Mouse (Mus musculus): ENCODE results near the gene Gm21897.
"Not testable (repeated sequence)": the region's sequence is repeated elsewhere in the genome, so short reads cannot be mapped to it uniquely, and the experiment has no call there.

Gene Gm21897

DNA sequence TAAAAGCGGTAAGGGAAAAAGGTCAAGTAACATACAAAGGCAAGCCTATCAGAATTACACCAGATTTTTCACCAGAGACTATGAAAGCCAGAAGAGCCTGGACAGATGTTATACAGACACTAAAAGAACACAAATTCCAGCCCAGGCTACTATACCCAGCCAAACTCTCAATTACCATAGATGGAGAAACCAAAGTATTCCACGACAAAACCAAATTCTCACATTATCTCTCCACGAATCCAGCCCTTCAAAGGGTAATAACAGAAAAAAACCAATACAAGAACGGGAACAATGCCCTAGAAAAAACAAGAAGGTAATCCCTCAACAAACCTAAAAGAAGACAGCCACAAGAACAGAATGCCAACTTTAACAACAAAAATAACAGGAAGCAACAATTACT, at the start of gene Gm21897:
Gene Gm21897 (plus strand): TSS at position 301 of the 400 bp plus-strand sequence.
- DNase-seq: not testable (repeated sequence)

DNA sequence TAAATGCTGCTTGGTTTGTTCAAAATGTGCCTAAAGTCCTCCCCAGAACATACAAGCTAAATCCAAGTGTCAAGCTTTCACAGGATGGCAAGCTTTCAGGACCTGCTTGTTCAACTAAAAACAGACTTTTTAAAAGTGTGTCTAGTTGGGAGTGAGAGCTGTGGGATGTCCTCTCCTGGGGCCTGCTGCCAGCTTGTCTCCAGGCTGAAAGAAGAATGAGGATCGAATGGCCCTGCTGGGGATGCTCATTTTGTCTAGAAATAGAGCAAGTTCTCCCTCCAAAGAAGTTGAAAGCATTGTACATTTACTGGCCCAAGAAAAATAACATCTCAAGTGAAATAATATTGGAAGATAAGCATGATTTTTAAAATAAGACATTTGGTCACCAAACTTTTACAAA, 45.0 kb upstream of the Gm21897 start:
- DNase-seq: no peak

DNA sequence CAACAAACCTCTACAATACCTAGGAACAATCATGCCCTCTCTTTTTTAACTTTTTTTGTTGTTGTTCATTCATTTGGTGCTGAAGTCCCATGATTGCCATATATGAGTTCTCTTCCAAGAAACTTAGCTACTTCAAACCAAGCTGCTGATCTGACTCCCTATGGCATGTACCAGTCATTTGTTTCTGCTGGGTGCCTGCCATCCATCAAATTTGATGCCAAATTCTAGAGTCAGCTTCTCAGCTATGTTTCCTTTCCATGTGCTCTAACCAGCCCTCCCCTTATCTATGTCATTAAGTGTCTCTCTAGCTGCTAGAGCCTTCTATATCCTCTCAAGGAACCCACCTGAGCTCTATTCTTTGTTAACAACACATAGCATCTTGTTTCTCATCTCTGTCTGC, 39.8 kb upstream of the Gm21897 start:
- no peak for DNase-seq

DNA sequence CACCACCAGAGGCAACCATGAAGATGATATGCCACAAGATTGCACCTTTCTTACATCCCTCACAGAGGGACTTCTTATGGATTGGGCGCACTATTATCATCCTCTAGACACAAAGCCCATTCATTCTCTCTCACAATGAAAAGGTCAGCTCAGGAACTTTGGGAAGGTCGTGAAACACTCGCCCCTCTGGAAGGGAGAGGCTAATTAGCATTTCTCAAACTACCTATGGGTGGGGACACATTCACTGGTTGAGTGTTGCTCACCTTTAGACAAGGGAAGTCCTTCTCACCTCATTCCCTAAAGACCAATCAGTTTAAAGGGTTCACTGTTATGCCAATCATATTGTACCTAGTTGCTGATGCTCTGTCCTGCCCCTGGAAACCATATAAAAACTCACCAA, 24.2 kb upstream of the Gm21897 start:
- no peak for DNase-seq

DNA sequence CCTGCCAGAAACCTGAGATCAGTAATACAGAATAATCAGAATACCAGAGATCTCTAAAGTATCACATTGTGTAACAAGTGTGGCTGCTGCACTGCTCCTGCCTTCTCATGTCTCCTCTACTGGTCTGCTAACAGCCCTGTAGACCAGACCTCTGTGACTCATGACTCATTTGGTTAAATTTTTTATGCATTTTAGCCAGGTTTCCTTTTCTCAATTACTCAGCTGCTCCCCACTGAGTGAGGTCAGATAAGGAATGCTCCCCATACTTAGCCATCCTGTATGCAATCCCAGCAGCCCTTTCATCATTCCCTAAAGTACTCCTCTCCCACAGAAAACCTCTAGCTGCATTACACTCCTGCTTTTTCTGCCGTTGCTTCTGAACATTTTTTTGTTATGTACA, 23.0 kb upstream of the Gm21897 start:
- DNase-seq: no peak

DNA sequence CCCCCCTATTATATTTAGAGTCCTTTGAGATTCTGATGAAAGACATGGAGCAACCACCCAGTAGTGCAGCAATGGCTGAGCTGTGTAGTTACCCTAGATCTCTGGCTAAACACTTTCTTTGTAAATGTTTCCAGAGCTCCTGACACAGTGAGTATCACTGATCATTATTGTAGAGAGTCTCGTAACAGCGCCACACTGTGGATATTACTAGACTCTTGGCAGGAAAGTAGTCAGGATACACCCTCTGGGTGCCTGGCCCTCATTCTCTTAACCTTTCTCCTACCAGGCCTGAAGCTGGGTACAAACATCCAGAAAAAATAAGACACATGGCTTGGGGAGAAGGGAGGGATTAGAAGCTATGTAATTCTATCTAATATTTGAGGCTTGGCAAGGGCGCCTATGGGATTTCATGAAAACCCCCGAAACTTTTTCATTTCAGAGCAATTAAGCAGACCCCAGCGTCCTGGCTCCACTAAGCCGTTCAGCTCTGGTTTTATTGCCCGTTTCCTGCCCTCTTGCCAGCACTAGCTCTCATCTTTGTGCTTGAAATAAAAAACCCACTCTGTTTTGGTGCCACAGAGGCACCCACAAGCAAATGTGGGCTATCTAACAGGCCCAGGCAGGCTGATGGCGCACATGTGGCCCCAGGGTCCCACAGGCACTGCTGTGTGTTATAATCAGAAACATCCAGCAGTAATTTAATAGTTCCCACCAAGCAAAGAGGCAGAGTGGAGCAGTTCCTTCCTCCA, 22.2 kb upstream of the Gm21897 start:
- peak; percentile 4 to 14 for DNase-seq

DNA sequence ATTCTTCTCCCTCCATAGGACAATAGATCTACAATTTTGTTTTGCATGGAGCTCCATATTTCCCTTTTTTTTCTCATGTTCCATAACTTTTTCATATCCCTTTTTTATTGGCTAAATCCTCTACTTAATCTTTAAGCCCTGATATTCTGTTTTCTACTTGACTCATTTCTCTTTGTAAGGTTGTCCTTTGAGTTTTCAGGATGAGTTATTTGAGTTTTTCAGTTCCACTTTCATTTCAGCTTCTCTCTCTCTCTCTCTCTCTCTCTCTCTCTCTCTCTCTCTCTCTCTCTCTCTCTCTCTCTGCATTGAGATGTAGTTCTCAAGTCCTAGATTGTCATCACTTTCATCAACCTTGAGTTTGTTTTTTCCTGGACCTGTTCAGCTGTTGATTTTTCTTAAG, 17.3 kb downstream of the Gm21897 start:
- no peak for DNase-seq

DNA sequence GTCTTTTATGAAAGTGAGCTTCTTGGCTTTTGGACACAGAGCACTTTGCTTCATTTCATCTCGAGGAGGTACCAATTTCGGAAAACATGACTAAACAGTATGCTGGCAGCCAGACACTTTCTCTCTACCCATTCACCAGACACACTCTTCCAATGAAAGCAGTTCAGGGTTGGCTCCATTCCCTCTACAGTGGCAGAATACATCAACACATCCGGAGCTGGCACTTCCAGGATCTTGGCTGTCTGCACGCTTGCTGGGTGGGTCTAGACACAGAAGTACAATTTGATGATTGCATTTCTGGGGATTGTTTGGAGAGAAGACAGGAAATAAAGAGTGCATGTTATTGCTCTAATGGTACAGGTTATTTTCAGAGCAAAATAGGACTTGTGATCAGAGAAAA, 21.8 kb downstream of the Gm21897 start:
- DNase-seq: peak; percentile 4 to 8

DNA sequence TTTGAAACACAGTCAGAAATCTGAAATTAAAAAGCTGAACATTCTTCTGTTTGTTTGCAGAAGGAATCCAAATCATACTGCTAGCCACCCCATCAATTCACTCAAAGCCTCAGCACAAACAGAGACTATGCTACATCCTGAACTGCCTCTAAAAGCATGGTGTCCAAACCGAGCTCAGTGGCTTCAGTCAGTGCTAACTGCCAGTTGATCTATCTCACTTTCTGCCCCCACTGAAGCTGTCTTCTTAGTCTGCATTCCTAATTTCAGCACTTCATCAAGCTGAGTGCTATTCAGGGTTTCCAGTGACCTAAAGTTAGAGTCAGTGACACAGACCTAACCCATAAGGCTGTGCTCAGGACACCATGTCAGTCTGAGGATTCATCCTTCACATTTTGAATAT, 28.8 kb downstream of the Gm21897 start:
- DNase-seq: no peak

DNA sequence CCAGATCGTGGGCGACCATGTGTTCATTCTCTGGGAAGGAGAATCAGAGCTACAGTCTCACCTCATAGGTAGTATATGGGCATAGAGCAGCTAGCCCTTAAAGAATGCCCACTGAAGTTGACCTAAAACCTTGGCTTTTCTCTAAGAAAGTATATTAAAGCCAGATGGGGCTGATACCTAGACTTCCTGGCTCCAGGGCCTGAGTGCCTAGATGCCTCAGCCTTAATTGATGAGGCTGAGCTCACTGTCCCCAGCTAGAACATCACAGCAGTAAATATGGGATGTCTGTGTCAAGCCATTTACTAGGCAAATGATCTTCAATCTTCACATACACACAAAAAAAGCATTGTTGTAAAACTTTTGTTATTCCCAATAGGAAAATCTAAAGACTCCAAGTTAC, 32.1 kb downstream of the Gm21897 start:
- no peak for DNase-seq

DNA sequence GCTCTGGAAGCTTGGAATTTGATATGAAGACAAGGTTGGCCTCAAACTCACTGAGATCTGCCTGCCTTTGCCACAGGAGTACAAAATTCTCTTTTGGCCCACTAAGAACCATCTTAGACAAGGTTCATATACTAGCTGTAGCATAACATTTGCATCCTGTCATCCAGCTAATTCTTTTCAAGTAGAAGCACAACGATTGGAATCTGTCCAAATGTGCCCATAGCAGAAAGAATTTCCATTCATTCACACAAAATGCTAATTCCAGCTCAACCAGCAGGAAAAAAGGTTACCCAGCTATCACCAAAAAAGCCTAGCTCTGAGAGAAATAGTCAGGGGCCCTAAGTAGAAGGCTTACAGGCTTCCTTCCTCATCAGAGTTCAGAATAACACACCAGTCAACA, 34.0 kb downstream of the Gm21897 start:
- DNase-seq: no peak

DNA sequence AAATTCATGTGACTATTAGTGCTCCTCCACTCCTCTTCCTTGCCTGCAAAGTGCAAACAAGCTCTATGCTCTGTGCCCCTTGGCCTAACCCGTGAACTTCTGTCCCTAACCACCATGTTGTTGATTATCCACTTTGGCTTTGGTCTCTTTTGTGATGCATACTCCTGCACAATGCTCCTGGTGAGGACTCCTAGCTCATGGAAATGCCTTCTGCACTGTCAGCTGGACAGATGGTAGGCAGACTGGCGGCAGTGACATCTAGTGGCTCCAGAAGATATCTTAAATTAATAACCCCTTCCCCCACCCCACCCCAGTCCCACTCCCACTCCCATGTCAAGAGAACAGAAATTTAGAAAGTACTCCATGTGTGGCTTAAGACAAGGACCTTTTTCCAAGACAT, 35.1 kb downstream of the Gm21897 start:
- DNase-seq: no peak

DNA sequence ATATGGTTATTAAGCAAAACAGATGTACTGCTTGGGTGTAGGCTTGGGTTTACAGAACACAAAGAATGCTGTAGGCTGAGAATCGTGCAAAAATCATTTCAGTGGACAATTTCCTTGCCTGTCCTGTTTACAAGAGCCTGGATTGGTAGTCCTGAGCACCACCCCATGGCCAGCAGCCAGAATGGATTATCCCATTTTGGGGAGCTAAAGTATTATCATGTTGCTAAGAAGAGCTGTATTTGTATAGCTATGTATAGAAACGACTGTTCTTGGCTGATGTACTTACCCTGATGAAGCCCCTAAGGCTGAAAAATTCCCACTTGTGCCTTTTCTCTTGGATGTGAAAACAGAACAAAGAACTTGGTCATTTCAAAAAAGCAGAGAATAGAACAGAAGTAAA, 37.6 kb downstream of the Gm21897 start:
- no peak for DNase-seq

DNA sequence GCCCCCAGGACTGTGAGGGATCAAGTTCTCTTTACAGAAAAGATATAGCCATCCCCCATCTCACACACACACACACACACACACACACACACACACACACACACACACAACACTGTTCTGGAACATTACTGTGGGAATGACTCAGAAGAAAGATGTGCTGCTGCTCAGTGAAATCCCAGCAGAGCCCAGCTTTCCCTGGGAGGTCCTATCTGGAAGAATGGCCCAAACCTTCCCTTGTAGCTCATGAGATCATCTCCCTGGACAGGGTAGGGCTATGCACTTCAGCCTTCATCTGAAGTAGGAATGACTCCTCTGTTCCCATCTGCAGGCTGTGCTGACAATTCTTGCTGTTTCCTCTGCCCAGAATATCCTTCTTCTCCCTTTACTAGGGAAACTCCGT, 38.1 kb downstream of the Gm21897 start:
- no peak for DNase-seq

DNA sequence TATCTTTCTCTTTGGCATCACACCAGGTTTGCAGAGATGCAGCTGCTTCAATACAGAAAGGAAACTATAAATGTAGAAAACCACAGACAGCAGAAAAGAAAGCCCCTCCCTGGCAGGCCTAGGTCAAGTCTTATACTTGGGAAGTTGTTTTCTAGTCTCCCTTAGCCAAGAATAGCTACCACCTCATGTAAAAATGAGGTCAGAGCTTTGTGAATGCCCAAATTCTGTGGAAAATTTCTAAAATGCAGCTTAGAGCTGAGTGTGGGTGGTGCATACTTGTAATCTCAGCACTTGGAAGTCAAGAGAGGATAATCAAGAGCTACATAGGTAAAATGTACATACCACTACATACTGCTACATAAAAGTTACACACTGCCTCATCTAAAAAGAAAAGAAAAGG, 40.5 kb downstream of the Gm21897 start:
- no peak for DNase-seq

DNA sequence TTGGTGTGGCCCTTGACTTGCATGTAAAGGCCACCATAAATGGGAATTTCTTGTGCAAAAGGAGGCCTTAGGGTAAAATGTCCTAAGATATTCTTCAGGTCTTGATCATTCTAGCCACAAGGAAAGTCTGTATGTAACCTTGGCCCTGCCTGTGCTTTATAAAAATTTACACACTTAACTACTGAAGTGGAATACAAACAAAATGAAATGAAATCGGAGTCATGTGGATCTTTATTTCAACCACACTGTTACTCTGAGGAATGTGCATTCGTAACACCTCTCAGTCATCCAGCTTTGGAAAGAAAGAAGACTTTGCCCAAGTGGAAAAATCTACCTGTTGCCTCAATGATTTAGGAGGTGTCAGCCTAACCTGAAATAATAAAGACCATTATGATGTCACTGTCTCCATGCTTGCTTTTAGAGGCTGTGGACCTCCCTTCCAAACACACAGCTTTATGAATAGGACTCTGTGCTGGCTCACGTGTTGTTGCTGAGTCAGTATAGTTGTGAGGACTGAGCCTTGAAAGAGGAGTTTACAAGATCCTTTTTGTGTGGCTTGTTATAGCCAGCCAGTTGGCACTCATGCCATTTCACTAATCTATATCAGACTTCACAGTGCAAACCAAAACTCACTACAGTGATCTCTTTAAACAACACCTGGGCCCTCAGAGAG, 42.0 kb downstream of the Gm21897 start:
- DNase-seq: no peak

DNA sequence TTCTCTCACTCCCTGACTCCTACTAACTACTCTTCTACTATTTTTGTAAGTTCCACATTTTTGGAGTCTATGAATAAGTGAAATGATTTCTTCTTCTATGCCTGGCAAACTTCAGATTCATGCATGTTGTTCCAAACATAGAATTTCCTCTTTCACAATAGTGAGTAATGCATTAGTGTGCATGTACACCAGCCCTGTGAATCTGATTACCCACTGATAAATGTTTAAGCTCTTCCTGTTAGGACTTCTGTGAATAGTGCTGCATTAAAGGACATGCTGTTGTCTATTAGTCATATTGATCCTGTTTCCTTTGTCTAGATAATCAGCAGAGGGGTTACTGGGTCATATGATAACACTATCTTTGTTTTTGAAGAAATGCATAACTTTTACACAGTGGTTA, 43.6 kb downstream of the Gm21897 start:
- DNase-seq: no peak
